Mouse (Mus musculus) adrenal gland, postnatal 25 days (tissue): Measurements from ENCODE around the gene Fcgr3. TPM values are rescaled to one million over a fixed set of nuclear protein-coding genes. Genes with fewer than 3 reads are reported as not detected.
"Not testable (repeated sequence)": the region's sequence is repeated elsewhere in the genome, so short reads cannot be mapped to it uniquely, and the experiment has no call there.

Experiments
- DNase-seq: peaks from one replicate; pipeline ENCODE4 v3.0.0; 2021; ENCODE audit warnings: mixed read lengths
- long read RNA-seq: library from polyadenylated mRNA; stranded (forward); transcript quantifications from one replicate; pipeline ENCODE4 v2.0.0, GENCODE M21; 2021
- total RNA-seq: library from RNA; stranded (reverse); gene quantifications from 2 replicates; pipeline ENCODE4 v1.2.3, GENCODE M21; 2021

Gene Fcgr3
- total RNA-seq, result 5.5 and 7.4 TPM in 2 replicates
- long read RNA-seq, partial matches to known transcripts, result 0 of 6 reads
- long read RNA-seq, other reads (novel, unspliced or antisense), result 2 of 6 reads

DNA sequence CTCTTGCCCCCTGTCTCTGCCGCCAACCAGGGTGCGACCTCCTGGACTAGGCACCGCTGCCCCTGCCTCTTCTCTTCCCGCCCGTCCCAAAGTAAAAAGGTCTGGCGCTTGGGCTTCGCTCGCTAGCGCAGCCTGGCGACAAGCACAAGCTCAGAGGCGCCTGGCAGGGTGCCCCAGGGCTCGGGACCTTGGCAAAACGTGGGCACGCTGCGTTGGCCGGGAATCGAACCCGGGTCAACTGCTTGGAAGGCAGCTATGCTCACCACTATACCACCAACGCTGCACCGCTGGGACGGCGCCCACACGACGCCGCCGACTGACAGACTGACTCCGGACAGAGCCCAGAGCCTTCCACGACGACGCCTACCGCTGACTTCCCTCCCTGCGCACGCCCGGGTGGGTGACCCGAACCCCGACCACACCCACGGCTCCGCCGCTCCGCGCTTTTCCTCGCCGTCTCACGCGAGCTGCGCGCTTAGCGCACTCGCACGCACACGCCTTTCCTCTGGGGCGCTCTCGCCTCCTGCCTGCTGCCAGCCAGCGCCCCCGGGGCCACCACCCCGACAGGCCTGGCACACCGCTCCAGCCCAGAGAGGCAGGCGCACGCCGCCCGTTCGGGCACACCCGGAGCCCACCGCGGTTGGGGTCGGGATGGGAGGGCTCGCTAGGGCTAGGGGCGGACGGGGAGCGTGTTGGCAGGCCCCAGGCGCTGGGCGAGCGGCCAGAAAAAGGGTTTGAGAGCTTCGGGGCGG is at the start of gene Fcgr3:
Gene Fcgr3, minus strand, starts transcription at position 445 of the 752 bp plus-strand sequence.
- DNase-seq, result peak; percentile 78

DNA sequence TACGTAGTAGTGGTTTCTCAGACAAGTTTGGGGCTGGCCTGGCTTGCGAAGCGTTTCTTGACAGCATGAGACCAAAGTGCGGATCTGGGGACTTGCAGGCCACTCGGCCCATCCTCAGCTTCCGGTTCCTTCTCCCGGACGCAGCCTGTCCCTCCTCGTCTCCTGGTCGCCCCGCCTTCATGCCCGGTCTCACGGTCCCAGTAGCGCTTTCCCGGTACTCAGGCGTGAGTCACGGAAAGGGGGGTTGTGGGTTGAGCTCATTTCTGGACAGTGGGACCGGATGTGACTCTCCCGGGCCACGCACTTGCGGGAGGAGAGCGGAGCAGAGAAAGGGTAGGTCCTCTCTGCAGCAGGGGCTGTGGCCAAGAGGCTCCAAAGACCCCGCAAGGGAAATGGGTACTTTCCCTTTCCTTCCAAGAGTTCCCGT is 49.2 kb upstream of the Fcgr3 start, which contains the start of gene Cfap126:
Gene Cfap126, plus strand, starts transcription at position 46 of the 427 bp plus-strand sequence.
- peak; percentile 88 for DNase-seq

DNA sequence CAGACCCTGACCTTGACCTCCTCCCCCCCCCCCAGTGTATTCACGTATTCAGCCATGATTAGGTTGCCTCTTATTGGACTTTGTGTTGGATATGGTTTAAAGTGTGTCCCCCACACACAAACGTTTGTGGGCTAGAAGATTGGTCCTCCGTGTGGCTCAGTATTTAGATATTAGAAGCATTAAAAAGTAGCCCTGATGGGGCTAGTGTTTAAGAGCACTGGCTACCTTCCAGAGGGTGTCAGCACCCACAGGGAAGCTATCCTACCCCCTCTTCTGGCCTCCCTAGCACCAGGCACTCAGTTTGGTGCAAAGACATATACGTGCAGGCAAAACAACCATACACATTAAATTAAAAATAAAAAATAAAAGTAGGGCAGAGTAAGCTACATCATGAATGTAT is 48.3 kb upstream of the Fcgr3 start:
- DNase-seq, result no peak

DNA sequence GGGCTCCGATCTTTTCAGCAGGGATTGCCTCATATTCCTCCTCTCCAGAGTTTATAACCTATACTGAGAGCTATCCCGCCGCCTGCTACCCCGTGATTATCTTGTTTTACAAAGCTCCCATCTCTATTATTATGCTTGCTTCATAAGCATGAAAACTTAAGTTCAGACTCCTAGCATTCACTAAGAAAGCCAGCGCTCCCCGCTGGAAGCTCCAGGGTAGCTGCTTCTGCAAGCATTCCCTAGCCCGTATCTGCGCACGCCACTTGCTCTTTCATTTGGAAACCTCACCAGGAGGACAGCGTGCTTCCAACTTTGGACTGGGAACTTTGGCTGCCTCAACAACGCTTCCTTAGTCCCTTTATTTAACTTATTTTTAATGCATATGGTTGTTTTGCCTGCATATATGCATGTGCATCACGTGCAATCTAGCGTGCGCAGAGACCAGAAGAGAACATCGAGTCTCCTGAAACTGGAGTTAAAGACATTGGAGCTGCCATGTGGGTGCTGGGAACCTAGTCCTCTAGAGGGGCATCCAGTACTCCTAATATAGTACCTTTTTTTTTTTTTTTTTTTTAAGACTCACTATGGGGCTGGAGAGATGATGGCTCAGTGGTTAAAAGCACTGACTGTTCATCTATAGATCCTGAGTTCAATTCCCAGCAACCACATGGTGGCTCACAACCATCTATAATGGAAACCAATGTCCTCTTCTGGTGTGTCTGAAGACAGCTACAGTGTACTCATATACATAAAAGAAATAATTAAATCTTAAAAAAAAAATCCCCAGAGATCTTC is 47.2 kb upstream of the Fcgr3 start:
- peak; percentile 62 for DNase-seq

DNA sequence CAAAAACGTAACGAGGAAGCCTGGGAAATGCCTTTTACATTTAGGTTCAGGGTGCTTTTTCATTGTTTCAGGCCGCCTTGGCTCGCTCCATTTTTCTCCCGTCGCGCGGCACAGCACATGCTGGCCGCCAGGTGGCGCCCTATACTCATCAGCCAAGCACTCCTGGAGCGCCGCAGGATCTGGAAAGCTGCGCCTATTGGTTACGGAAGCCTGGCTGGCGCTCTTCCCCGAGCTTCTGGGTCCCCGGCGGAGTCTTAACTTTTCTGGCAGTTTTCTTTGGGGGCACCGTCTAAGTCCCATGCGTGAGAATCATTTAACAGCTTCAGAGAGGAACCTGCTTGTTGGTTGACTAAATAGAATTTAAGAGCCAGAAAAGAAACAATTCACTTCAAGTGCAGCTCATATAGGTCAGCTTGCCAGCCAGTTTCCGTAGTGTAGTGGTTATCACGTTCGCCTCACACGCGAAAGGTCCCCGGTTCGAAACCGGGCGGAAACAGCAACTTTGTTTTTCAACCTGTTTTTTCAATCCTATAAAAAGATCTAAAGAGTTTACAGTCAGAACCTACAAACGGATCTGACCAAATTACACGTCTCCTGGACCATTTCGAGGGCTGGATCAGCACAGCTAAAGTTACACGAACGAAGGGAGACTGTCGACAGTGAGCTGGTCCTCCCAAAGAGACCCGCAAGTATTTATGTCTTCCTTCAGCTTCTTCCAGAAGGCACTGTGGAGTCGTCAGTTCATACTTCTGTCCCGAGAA is 46.5 kb upstream of the Fcgr3 start:
- peak; percentile 89 for DNase-seq

DNA sequence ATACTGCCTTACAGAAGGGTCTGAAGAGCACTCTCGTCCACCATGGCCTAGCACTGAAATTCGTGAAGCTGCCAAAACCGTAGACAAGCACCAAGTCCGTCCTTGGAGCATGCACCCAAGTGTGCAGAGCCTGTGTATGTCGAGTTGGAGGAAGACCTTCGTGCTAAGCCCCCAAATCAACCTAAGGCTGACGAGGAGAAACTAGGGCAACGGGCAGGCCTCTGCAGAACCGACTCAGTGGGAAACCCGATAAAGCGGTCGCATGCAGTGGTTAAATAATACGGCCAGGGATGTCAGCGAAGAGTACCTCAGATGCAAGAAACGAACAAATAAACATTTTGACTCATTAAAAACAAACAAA is 45.9 kb upstream of the Fcgr3 start:
- DNase-seq, result no peak

DNA sequence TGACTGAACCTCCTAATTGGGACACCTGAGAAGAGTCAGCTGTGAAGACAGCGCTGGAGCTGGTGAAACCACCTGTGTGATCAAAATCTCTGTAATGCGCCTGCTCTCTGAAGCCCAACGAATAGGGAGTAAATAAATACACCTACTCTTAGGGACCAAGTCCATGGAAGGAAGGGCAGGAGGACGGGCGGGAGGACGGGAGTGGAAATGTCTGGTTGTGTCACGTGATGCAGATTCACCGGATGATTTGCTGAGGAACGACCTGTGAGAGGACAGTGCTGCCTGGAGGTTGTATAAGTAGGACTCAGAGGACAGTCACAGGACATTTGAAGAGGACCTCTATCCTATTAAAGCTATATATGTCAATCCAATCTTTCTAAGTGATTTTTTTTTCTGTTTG is 44.9 kb upstream of the Fcgr3 start:
- no peak for DNase-seq

DNA sequence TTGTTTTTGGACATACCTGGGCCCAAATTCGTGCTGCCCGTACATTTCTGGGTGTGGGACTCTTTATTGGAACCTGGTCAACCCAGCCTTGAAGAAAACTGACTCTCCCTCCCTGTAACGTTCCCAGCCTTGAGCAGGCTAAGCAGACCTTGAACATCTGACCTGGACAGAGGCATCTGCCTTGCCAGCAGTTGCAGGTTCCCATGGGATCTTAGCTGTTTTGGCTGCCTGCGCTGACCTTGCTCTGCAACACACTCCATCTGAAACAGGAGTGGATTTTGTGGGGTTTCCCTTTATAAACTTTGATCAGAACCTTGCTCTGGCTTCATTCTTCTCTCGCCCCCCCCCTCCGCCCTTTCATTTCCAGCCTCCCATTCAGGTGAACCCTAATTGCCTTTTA is 40.5 kb upstream of the Fcgr3 start:
- peak; percentile 32 for DNase-seq

DNA sequence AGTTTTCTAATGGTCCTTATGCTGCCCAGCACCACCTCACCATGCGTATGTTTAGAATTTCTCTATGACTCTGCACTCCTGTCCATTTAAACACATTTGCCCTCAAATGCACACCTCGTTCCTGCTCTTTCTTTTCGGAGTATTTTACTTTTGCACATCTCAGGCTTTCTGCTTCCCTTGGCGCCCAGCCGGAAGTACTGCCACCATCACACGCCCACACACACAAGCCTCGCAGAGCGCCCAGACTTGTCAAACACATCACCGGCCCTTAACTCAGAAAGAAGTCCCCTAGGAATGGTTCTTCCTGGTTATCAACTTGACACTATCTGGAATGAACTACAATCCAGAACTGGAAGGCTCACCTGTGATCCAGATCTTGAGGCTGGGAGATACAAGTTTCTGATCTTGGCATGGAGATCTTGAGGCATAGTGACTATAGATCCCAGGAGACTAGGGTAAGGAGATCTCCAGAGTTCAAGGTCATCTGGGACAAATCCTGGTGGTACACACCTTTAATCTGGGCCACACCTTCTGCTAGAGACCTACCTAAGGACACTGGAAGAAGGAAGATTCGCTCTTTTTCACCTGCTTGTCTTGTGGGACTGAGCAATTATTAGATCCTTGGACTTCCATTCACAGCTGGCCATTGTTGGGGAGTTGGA is 38.6 kb upstream of the Fcgr3 start:
- no peak for DNase-seq

DNA sequence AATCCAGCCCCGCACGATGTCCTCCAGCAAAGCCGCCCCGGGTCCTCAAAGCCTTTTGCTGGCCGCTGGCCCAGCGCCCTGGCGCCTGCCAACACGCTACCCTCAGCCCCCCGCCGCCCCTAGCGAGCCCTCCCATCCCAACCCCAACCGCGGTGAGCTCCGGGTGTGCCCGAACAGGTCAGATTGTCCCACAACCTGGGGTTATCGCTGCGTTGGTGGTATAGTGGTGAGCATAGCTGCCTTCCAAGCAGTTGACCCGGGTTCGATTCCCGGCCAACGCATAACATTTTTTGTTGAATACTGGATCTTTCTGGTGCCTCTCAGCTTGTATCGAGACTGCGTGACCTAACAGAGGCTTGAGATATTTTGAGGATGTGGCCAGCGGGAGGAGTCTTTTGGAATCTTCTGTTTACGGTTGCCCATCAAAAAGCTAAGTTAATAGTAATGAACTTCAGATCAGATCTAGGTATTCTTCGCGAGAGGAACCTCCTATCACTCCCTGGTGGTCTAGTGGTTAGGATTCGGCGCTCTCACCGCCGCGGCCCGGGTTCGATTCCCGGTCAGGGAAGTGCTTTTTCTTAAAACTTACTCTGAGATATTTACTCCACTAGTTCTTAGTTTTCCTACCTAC is 37.9 kb upstream of the Fcgr3 start:
- DNase-seq, result peak; percentile 85

DNA sequence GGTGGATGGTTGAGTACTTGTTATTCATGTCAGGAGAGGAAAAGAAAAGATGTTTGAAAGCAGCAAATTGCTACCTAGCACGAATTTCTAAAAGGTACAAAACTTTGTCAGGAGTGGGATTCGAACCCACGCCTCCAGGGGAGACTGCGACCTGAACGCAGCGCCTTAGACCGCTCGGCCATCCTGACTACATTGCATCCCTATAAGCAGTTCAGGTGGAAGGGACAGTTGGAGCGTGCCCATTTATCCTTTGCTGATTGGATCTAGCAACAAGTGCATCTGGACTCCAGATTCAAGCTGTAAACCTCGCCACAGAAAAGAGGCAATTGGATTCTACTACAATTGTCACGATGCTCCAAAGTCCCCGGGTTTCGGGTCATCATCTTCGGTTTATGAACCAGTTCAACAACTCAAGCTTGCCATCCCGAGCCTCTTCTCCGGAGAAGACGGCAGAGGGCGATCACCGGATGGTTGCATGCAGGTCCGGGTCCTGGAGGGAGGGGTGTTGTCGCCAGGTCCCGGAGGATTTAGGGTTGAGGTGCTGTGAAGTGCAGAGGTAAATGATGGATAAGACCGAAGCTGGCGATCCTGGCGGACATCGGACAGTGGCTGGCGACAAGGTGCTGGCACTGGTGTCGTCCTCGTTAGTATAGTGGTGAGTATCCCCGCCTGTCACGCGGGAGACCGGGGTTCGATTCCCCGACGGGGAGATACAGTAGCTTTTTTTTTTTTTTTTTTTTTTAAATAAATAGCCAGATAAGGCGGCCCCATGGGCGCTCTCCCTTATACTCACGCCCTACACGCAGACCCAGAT is 37.2 kb upstream of the Fcgr3 start:
- peak; percentile 88 for DNase-seq

DNA sequence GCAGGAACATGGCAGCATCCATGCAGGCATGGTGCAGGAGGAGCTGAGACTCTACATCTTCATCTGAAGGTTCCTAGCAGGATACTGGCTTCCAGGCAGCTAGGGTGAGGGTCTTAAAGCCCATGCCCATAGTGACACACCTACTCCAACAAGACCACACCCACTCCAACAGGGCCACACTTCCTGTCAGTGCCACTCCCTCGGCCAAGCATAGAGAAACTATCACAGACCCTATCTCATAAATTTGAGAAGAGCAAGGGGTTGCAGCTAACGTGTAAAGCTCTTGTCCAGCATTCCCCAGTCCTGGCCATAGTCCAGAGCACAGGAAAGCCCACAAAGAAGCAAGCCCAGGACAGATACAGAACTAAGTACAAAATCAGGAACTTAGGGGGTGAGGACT is 36.3 kb upstream of the Fcgr3 start:
- no peak for DNase-seq

DNA sequence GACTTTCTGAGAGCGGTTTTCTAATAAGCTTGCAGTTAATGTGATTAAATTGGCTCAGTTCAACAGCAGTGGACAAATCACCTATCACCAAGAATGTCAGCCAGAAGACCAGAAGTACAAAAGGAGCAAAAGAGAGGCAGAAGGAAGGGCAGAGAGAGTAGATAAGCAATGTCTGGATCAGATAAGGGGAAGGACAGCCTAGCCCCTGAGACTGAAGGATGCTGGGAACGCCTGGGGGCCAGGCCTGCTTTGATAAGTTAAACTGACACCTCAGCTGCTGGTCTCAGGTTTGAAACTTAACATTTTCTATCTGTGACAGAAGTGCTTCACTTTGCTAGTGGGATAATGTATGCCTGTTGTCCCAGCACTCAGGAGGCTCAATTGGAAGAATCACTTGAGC is 32.9 kb upstream of the Fcgr3 start:
- DNase-seq, result no peak

DNA sequence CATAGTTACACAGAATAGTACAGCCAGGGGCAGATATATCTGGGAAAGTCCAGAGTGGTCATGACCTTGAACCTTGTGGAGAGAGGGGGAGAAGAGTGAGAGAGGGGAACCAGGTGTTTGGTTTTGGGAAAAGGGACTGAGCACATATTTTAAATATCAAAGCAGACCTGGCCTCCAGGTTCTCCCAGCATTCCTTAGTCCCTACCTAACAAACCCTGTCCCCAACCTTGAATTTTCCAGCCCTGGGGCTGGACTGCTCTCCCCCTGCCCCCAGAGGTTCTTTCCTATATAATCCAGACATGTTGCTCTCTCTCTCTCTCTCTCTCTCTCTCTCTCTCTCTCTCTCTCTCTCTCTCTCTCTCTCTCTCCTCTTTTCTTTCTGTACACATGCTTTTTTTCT is 32.4 kb upstream of the Fcgr3 start:
- no peak for DNase-seq

DNA sequence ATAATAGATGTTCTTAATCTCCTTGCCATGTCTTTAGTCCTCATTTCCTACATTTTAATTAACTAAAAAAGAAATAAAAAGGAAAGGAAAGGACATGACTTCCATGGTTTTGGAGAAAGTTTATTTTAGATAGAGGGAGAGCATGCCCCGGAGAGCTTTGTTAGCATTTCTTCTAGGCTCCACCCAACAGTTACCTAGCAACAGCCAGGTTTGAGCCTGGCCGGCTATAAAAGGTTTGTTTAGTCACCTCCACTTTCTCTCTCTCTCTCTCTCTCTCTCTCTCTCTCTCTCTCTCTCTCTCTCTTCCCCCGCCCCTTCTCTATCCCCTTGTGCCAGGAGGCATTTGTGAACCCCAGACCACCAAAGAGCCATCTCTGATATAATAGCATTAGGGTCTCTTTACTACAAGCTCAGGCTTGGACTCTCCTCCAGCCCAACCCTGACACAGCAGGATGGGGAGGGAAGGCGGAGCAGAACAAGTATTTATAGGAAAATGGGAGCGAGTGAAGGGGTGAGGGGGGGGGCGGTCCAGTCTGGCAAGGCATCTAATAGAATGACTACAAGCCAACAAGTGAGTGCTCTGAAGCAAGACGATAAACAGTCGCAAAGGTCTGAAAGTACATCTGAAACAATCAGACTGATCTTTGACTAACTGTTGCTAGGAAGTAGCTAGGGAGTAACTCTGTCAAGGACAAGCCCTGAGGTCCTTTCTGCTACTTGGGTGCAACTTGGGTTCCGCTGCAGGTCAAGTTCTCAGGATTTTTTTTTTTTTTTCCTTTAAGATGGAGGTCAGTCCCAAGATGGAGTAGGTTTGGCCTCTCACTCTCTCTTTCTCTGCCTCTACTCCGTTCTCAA is 31.6 kb upstream of the Fcgr3 start:
- DNase-seq, result no peak

DNA sequence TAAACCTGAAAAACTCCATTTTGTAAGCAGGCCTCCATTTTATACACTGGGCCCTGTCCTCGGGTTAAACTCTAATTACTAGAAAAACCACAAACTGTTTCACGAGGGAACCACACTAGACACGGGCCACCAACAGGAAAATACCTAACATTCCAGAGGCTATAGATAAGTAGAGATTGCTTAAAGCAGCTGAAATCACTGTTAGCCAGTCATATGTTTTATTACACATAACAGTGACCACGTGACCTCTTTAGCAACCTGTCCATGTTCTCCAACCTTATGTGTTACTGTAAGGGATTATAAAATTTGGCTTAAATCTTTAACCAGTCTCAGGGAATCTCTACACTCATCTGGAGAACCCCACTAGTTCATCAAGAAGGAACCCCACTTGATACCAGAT is 29.7 kb upstream of the Fcgr3 start:
- DNase-seq, result no peak

DNA sequence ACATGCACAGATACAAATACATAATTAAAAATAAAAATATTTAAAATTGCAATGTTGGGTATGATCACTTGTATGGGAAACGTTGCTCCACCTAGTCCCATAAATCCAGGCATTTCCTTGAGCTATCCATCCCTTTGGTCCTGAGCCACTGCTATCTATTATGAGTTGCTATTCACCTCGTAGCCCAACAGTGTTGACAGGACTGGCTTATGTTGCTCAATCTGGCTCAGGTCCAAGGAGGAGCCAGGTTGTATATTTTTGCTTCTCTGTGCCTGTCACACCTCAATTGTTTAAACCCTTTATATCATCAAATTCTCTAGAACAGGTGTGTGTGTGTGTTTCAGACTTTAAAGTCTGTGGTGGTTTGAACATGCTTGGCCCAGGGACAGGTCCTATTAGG is 26.0 kb upstream of the Fcgr3 start:
- DNase-seq, result no peak

DNA sequence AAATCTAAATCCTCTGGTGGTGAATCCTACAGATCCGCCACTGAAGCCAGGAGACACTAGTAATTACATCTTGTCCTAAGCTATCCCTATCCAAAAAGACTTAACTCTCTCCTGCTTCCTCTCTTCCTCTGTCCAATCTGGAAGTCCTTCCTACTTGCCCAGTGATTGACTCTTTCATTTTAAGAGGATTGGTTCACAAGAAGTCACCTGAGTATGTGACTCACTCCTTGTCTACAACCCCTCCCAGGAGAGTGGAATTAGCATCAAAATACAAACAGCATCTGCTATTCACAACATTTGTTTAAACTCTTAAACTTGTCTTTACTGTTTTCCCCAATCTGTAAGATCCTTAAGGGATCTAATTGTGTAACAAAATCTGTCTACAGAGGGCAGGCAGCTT is 25.2 kb upstream of the Fcgr3 start:
- no peak for DNase-seq

DNA sequence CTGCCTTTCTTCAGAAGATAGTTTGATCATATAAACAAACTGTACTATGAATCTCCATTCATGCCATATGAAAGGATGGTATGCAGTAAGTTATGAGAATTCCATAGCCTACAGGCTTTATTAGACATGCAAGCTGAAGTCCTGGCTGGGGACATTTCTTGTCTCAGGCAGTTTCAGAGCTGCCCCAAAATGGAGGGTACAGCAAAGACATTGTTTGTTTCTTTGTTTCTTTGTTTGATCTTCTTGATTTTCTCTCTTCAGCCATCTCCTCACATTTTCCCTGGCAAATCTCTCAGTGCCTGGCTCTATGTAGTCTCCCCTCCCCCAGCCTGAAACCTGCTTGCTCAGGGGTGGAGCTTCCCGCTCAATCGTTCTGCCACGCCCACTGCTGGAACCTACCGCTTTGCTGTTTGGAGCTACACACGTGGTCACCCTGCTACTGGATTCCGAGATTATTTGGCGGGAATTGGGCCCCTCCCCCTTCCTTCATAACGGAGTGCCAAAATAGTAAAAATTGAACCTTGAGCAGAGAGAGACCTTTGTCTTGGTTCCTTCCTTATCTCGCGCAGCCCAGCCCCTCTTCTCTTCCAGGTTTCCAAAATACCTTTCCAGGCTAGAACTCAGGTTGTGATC is 23.6 kb upstream of the Fcgr3 start:
- DNase-seq, result not testable (repeated sequence)
